Mouse (Mus musculus) granulocyte monocyte progenitor cell, adult 5-6 weeks (primary cell): ENCODE results near the gene Sh3pxd2a. TPM values are rescaled to one million over a fixed set of nuclear protein-coding genes. Genes with fewer than 3 reads are reported as not detected.

Experiments
- ATAC-seq: replicated peaks from 2 replicates; pipeline ENCODE4 v1.8.0; 2016; ENCODE audit warnings: mild to moderate bottlenecking, moderate TSS enrichment, inconsistent platforms; ENCODE audit not compliant: poor library complexity, severe bottlenecking
- total RNA-seq, 2 experiments: library from RNA; stranded (forward) in 1 of 2; stranded (reverse) in 1 of 2; fragments of 200-712, 200-1000 nt in 1 of 2; fragments of >200 nt in 1 of 2; fragmentation: Nextera tagmentation in 1 of 2; gene quantifications; 2 replicates each; pipeline ENCODE4 v1.2.3; 2014 to 2017

The Sh3pxd2a gene
- total RNA-seq, 2 experiments from 2014 or later: 1.2 to 1.9 TPM

DNA sequence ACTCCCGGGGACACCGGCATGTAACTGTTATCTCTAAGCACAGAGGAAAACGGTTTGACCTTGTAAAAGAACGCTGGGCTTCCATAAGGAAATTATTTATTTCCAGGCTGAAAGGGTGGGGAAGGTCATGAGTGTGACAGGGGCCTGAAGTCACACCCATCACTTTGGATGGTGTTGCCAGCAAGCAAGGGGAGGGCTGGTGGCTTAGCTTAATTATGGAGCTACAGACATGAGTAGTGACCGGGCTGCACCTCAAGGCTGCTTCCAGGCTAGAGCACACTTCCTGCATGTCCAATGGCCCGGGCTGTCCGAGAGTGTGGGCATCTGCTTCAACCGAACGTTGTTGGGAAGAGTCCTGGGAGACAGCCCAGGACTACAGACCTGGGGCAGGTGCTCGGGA lies 78.2 kb downstream of the Sh3pxd2a start:
- ATAC-seq: no peak

DNA sequence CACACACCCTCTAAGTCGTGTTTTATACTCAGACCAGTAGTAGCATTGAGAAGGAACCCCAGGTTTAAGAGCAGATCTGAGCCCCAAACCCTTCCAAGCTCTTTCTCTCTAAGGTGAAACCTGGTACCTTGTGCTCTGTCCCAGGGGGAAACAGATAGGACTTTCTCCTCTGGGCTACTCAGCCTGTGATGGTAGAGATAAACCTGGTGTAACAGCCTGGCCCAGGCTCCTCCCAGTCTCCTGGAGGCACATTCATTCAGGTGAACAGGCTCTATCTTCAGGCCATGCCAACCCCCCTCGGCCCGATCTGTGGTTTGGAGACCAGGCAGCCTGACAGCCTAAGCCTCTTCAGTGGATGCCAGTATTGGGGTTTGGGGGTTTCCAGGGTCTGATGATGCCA lies 79.6 kb downstream of the Sh3pxd2a start:
- no peak for ATAC-seq

DNA sequence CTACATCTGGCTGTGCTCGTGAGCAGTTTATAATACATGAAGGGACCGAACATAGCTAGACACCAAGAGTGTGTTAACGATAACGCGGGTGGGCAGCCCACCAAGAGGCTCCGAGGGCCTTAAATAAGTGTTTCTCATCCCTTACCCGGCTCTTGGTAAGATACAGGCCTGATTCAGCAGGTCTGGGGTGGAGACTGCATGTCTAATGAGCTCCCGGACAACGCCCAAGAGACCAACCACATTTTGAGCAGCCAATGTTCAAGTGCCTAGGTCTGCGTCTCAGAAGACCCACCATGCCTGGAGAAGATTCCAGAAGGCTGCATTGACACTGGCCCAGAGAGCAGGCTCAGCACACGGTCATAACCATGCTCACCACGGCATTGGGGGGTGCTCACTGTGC lies 80.2 kb downstream of the Sh3pxd2a start:
- ATAC-seq: no peak

DNA sequence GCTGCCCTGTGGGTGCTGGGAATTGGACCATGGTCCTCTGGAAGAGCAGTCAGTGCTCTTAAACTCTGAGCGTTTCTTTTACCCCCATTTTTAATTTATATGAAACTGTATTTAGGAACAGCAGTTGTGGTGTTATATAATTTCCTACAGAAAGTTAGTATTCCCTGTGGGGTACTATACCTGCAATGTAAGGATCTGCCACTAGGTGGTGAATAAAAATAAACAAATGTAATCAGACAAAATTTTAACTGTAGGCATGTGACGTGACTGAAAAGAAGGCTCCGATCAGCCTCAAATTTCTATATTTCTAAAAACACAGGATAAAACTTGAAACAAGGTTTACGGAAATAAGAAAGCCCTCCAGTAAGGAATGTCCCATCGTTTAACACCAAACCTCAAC lies 81.9 kb downstream of the Sh3pxd2a start:
- no peak for ATAC-seq

DNA sequence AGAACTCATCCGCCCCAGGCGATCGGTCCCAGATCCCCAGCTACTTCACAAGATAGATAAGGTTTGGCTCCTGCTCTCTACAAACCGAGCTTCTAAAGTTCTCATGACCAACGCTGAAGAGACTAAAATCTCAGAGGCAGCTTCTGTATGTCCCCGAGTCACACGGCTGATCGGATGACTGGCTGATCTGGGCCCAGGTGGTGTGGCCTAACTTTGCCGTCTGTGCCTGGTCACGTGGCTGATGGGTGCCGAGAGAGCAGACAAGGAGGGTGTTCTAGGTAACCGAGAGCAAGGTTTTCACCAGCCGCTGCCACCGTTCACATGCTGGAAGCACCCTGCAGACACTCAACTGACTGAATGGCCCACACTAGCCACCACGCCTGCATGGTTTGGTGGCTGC lies 83.2 kb downstream of the Sh3pxd2a start:
- ATAC-seq: no peak

DNA sequence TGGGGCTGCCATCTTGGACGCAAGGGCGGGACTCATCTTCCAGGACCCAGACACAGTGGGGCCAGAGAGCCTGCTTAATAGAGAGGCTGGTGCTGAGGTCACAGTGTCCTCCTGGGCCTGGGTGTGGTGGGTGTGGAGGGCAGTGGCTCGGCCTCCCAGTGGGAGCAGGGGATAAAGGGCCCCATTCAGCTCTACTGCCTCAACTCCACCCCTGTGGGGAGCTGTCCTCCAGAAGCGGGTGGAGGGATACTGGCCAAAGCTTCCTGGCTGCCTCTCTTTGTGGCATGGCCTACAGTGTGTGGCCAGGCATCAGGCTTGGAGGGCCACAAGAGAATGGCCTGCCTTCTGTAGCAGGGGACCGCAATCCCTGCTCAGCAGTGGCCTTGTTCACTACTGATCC lies 85.1 kb downstream of the Sh3pxd2a start:
- no peak for ATAC-seq

DNA sequence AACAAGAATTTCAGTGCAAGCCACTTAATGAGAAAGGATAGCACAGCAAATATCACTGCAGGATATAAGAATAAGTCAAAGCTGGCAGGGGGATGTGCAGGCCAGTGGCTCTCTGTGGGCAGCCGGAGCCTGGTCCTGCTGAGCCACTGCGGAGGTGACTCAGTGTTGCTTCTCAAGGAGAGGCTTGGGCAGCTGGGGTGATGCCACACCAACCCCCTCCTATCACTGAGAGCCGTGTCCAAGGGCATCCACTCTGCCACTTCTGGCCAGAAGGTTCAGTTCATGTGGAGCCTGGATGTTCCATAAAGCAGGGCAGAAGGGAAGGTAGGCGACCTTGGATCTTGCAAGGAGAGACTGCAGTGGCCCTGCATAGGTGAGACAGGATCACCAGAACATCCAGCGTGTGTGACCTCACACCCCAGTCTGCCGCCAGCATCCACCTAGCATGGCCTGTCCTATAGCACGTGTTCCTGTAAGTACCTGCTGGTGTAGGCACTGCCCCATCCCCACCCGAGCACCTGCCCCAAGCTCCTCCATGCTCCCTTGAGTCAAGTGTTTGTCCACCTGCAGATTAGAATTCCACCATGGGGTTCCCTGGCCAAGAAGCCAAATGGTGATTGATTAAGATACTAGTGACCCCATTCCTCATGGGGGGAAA lies 89.2 kb downstream of the Sh3pxd2a start:
- no peak for ATAC-seq

DNA sequence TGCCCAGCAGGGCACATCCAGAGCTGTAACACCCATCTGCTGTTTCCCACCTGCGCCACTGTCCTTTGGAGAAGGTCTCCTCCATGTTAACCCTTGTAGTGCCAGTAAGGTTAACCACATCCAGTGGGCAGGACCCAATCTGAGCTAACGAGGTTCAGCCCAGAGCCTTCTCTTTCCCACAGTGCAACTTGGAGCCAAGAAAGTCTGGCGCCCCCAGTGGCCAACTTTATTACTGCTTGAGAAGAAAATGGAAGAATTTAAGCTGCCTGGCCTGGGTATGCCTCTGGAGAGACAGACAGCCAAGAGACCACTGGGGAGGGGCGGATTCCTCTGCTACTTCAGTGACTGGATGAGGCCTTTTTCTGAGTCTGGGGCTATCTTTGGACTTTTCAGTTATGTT lies 89.8 kb downstream of the Sh3pxd2a start:
- peak; percentile 74 for ATAC-seq

DNA sequence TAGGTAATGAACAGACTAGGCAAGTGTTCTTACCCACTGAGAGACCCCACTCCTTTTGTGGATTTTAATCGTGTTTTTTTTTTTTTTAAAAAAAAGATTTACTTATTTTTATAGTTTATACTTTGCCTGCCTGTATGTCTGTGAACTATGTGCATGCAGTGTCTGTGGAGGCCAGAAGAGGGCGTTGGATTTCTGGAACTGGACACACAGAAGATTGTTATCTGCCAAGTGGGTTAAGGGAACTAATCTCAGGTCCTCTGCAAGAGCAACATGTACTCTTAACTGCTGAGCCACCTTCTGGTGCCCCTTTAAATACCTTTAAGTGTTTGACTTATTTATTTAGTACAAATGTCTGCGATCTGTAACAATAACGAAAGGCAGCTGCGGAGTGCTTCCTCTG lies 92.2 kb downstream of the Sh3pxd2a start:
- ATAC-seq: no peak

DNA sequence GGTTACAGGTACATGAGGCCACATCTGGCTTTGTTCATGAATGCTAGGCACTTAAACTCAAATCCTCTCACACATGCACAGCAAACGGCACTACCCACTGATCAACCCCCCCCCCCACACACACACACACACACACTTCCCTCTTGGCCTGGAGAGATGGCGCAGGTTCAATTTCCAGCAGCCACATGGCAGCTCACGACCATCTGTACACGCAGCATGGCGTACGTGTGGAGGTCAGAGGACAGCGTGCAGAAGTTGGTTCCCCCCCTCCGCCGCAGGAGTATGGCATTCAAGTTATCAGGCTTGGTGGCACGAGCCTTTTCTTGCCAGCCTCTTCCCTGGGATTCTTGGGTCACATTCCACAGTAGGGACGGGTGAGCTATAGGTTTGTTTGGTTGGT lies 92.7 kb downstream of the Sh3pxd2a start:
- no peak for ATAC-seq

DNA sequence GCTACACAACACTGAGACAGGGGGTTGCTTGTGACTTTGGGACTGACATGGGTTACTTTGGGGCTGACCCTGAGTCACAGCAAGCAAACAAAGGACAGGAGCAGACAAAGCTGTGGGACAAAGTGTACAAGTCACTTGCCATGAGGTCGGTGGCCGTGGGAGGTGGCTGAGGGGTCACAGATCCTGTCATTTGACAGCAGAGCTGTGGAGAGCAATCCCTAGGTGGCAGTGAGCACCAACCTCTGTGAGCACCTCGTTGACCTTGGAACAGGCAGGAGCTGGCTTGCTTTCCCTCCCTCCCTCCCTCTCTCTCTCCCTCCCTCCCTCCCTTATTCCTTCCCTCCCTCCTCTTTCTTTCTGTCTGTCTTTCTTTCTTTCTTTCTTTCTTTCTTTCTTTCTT lies 95.2 kb downstream of the Sh3pxd2a start:
- no peak for ATAC-seq

DNA sequence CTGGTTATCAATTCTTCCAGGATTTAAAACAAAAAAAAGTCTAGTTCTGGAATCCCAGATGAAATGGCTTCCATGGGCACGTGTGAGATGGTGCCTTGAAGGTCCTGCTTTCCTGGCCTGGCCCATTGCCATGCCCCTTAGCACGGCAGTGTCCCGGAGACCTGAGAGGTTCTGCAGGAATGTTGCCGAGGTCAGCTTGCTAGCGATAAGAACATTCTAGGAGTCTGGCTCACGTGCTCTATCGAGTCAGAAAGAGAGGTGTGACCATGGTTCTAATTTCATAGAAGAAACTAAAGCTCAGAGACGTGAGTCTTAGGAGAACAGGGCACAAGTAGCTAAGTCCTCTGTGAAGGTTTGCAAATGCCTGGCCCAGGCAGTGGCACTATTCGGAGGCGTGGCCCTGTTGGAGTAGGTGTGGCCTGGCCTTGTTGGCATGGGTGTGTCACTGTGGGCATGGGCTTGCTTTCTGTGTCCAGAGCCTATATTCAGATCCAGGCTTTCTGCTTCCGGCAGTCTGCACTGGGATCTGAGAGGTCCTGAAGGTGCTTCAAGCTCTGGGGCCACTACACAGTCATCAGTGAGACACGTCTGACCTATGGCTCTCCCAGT lies 96.8 kb downstream of the Sh3pxd2a start:
- ATAC-seq: no peak

DNA sequence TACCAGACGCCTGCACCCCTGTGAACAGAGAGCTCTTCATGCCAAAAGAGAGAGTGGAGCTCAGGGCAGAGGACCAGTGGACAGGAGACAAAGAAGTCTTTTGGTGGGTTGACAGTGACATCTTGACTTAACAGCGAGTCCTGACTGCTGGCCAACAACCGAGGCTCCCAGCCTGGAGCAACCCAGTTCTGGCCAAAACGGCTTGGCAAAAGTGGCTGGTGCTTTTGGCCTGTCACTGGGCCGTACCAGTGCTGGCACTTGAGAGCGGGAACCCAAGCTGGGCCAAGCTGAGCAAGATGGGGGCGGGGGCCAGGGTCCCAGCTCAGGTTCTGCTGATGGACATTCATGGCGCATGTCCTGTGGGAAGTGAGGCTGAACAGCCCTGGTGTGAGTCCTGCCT lies 97.6 kb downstream of the Sh3pxd2a start:
- no peak for ATAC-seq

DNA sequence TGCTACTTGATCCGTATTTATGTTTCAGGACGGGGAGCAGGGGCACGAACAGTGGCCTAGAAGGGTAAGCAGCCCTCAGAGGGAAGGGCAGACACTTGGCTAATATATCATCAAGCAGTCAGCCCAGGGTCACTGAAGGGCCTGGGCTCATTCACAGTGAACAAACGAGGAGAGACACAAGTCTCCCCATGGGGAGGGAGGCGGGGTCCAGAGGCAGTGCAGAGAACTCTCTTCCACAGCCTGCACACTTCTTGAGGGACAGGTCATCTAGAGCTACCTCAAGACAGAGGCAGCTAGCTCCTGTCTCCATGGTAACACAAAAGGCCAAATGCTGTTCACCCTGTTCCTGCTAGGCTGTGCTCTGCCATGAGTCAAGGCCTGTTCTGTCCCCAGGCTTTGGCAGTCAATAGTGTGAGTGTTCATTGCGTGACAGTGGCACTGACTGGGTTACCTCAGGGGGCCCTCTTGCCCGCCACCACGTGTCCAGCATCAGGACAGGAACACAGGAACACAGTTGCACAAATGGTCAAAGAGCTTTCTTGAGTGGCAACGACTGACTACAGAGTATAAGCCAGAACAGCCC lies 101.0 kb downstream of the Sh3pxd2a start:
- no peak for ATAC-seq

DNA sequence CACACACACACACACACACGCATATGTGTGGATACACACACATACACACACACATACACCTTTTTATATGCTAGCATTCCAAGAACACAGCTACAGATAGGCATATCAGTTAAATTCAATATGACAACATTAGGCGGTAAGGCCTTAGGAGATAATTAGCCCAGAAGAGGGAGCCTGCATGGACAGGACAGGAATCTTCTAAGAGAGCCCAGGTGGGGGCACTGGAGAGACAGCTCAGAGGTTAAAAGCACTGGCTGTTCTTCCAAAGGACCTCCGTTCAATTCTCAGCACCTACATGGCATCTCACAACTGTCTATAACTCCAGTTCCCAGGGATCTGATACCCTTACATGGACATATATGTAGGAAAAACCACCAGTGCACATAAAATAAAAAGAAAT lies 103.3 kb downstream of the Sh3pxd2a start:
- ATAC-seq: no peak

DNA sequence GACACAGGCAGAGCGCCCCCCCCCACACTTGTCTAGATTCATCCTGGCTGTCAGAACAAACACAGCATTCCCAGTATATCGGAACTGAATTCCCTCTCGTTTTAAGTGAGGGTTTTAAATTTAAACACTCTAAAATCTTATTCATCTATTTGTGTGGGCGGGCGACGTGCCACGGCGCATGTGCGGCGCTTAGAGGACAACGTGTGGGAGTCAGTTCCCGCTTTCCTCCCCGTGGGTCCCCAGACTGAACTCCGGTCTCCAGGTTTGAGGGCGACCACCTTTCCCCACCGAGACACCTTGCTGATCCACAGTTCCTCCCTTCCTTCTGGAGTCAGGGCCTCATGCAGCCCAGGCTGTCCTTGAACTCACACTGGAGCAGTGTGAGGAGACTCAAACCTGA lies 104.2 kb downstream of the Sh3pxd2a start:
- no peak for ATAC-seq

DNA sequence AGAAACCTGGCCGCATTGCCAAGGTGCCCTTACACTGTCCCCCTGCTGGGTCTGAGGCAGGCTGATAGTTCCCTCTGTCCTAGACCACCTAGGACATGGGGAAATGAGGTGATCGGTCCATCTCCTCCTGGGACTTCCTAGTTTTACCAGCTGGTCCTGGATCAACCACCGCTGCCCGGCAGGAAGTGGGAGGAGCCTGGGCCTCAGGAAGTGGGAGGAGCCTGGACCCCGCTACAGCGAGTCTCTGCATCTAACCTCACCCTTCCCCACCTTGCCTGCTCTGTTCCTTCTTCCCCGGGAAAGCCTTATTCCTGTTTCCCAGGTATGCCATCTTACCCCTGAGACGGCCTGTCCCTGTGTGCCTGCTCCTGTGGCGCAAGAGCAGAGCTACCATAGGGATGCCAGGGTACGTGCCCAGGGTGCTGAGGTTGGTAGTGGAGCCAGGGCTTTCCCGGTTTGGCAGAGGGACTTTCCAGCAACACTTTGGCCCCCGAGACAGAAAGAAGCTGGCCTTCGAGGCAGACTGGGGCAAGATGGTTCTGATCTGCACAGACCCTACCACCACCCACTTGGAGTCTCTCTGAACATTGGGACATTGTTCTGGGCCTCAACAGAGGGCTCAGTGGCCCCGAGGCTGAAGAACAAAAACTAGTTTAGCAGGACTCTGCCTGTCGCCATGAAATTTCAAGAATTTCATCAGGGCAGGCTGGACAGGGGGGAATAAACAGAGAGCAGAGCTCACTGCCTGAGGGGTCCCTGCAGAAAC lies 104.9 kb downstream of the Sh3pxd2a start:
- peak; percentile 82 for ATAC-seq

DNA sequence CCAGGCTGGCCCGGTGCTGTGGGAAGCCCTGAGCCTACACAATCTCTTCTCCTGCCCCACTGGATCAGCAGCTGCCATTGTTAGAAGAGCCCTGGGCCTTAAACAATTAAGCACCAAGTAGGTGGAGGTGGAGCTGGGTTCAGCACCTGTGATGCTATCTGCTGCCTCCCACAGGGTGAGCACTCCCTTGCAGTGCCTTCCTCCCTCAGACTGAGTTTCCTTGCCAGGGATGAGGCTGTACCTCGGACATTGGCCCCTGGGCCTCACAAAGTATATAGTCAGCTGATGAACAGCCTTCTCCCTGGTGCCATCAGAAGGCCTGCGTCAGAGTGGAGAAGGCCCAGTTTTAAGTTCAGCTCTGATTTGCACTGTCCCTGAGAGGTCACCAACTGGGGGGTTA lies 106.9 kb downstream of the Sh3pxd2a start:
- no peak for ATAC-seq

DNA sequence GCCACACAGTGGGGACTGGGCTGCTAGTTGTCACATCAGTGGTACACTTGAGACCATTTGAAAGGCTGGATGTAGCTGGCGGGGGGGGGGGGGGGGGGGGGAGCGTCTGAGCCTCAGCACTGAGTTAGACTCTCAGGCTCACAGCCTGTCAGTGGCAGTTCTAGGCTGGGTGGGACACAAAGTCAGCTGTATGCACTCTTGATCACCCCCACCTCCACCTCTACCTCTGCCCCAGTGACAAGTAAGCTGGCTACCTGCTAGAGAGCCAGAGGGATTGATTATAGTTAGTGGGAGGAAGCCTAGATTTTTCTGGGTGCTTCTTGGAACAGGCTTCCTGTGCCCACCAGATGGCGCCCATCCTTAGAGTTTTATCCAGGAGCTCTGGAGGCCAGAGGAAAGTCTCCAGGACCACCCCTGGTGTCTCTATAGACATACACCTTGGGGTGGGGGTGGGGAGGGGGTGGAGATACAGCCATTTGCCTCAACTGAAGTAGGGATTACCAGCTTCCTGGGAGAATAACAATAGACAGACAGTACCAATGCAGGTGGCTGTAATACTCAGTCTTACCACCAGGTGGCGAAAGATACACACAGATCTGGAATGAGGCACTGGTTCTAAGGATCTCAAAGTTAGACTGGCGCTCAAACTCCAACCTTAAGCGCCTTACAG lies 107.9 kb downstream of the Sh3pxd2a start:
- peak; percentile 45; the same call in 1 of the 2 replicates for ATAC-seq

DNA sequence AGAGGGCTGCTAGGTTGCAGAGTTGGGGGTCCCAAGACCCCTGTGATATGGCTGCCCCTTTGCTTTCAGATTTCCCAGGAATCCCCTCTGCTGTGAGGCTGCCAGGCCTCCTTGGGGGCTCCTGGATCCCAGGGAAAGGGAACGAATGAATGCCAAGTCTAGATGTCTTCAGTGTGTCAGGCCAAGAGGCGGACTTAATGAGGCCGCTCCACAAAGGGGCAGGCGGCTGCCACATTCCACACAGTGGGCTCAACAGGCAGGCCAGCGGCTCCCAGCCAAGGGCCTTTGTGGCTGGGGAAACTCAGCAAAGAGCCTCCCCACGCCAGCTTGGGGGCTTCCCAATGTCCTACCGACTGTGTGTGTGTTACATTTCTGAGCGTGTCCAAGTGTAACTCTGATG lies 109.7 kb downstream of the Sh3pxd2a start:
- no peak for ATAC-seq

DNA sequence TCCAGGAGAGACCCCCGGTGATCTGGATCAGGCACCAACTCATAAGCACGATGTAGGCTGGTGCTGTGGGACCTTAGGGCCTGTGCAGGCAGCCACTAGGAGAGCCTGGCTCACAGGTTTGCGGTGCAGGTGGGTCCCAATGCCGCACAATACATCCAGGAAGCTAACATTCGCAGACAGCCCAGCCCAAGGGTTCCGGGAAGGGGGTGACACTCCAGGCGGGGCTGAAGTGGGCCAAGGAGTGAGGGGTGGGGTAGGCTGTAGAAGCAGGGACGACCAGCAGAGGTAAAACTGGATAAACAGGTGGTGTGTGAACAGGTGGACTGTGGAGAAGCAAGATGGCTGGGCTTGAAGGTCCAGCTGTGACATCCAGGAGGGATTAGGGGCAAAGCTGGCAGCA lies 115.2 kb downstream of the Sh3pxd2a start:
- no peak for ATAC-seq
